Mouse (Mus musculus) c-Kit-positive CD71-positive TER-119-positive erythroid progenitor cells, embryonic 14.5 days (primary cell): ENCODE data around the gene Slc25a36.

Experiments
- DNase-seq: peaks from one replicate; pipeline ENCODE4 v3.0.0-alpha.2; 2013; ENCODE audit warnings: low spot score

Slc25a36 gene

GRCm38 (mm10) chr9:97110571-97111390, at the start of gene Slc25a36:
Gene Slc25a36 (minus strand): TSS chr9:97111157.
- peak; percentile 95 for DNase-seq

- no peak for DNase-seq
These were observed 47.5 kb upstream of the Slc25a36 start for GRCm38 (mm10) chr9:97158412-97158811.

- no peak for DNase-seq
These were observed 45.0 kb upstream of the Slc25a36 start for GRCm38 (mm10) chr9:97155981-97156380.

- no peak for DNase-seq
These were observed 44.0 kb upstream of the Slc25a36 start for GRCm38 (mm10) chr9:97154956-97155355.

- DNase-seq = no peak
These were observed 42.0 kb upstream of the Slc25a36 start for GRCm38 (mm10) chr9:97153006-97153405.

GRCm38 (mm10) chr9:97147270-97147669, 36.3 kb upstream of the Slc25a36 start:
- DNase-seq = no peak

GRCm38 (mm10) chr9:97145351-97145750, 34.4 kb upstream of the Slc25a36 start:
- no peak for DNase-seq

- DNase-seq = no peak
These were observed 32.5 kb upstream of the Slc25a36 start for GRCm38 (mm10) chr9:97143416-97143815.

GRCm38 (mm10) chr9:97142558-97142957, 31.6 kb upstream of the Slc25a36 start:
- DNase-seq = no peak

GRCm38 (mm10) chr9:97141723-97142122, 30.8 kb upstream of the Slc25a36 start:
- no peak for DNase-seq

- DNase-seq = no peak
These were observed 29.4 kb upstream of the Slc25a36 start for GRCm38 (mm10) chr9:97140145-97140932.

- no peak for DNase-seq
These were observed 26.7 kb upstream of the Slc25a36 start for GRCm38 (mm10) chr9:97137678-97138077.

GRCm38 (mm10) chr9:97137116-97137515, 26.2 kb upstream of the Slc25a36 start:
- DNase-seq = no peak

- DNase-seq = no peak
These were observed 24.9 kb upstream of the Slc25a36 start for GRCm38 (mm10) chr9:97135866-97136265.

GRCm38 (mm10) chr9:97133178-97133577, 22.2 kb upstream of the Slc25a36 start:
- no peak for DNase-seq

- no peak for DNase-seq
These were observed 19.0 kb upstream of the Slc25a36 start for GRCm38 (mm10) chr9:97130001-97130400.

GRCm38 (mm10) chr9:97123934-97124692, 13.2 kb upstream of the Slc25a36 start:
- no peak for DNase-seq

GRCm38 (mm10) chr9:97121432-97121831, 10.5 kb upstream of the Slc25a36 start:
- no peak for DNase-seq

GRCm38 (mm10) chr9:97114271-97114670, 3.3 kb upstream of the Slc25a36 start:
- no peak for DNase-seq

GRCm38 (mm10) chr9:97113555-97113929, 2.6 kb upstream of the Slc25a36 start:
- no peak for DNase-seq

GRCm38 (mm10) chr9:97112797-97113554, 2.0 kb upstream of the Slc25a36 start:
- DNase-seq = no peak

- DNase-seq = no peak
These were observed 1.3 kb upstream of the Slc25a36 start for GRCm38 (mm10) chr9:97112238-97112637.
